Mouse (Mus musculus) MN1 (cell line): Measurements from ENCODE around the gene Nt5dc1.
A peak's percentile ranks its signal among the peaks of the same experiment; 100 is the strongest.
"Not testable (repeated sequence)": the region's sequence is repeated elsewhere in the genome, so short reads cannot be mapped to it uniquely, and the experiment has no call there.

Experiments
- DNase-seq: peaks from one replicate; pipeline ENCODE4 v3.0.0-alpha.2; 2016; ENCODE audit warnings: low spot score

Nt5dc1 gene

DNA sequence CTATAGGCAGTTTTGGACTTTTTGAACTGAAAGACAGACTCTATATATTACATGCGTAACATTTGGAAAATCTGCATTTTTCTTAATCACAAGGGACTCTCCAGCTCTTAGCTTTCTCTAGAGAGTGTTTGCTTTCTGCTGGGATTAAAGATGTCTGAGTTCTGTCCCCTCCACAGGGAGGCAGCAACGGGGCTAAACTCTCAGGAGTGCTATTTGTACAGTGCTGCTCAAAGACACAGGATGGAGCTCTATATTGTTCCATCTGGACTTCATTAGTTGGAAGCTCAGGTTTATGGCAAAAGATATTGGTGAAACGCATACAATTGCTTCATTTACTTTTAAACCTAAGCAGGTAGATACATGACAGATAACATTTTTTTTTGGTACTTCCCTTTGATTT is 105.8 kb downstream of the Nt5dc1 start:
- peak; percentile 49 for DNase-seq

DNA sequence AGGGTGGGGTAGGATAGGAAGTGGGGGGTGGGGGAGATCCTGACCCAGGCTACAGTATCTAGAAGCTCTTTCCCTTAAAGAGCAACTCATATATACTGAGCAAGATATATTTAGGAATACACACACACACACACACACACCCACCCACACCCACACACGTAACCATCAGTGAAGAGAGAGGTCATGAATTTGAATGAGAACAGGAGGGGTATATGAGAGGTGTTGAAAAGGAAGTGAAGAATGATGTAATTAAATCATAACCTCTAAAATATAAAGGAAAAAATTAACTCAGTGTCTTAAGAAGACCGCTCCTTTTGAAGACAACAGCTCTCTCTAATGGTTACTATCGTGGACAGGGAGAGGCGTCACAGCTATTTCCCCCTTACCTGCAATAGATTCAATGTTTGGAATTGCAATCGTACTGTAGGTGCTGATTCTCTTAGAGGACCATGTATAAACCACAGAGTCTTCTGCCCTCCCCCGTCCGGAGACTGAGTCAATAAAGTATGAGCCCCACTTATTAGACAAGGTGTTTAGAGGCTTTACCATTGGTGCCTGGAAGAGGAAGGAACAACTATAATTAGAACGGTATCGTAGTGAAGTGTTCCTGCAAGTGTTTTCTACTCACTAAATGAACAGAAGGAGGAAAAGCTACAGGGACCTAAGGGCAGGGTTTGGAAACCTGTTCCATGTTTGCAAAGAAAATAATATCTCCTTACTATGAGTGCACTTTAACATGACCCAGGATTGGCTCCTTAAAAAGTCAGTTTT is 108.3 kb downstream of the Nt5dc1 start:
- no peak for DNase-seq

DNA sequence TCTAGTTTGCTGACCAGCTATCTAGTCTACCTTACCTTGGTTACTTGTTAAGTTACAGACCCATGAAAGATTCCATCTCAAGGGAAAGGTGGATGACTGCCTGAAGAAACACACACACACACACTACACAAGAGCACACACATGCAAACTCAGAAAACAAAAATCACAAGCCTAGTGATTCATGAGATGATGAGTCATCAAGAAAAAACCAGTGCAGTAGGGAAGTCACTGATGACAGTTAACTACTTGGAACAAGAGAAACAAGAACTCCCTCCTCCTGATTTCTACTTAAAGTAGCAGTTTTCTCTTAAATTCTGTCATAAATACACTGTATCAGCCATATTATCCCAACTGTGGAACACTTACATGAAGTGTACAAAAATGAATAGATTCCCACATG is 111.3 kb downstream of the Nt5dc1 start:
- peak; percentile 43 for DNase-seq

DNA sequence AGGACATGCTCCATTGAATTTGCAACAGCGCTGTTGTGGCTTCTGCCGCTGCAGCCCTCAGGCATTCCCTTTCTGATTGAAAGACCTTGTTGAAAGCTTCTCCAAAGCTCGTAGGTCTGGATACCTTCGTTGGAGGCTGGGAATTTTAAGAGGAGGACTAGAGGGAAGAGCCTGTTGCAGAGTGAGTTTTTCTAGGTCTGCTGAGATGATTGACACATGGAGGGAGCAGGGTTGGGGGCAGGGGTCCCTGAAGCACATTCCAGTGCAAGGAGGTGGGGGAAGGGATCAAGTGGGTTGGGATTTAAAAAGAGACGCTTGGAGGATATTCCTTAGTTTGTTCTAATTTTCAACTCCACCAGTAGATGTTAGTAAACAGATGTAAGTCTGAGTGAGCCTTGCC is 118.0 kb downstream of the Nt5dc1 start:
- no peak for DNase-seq

DNA sequence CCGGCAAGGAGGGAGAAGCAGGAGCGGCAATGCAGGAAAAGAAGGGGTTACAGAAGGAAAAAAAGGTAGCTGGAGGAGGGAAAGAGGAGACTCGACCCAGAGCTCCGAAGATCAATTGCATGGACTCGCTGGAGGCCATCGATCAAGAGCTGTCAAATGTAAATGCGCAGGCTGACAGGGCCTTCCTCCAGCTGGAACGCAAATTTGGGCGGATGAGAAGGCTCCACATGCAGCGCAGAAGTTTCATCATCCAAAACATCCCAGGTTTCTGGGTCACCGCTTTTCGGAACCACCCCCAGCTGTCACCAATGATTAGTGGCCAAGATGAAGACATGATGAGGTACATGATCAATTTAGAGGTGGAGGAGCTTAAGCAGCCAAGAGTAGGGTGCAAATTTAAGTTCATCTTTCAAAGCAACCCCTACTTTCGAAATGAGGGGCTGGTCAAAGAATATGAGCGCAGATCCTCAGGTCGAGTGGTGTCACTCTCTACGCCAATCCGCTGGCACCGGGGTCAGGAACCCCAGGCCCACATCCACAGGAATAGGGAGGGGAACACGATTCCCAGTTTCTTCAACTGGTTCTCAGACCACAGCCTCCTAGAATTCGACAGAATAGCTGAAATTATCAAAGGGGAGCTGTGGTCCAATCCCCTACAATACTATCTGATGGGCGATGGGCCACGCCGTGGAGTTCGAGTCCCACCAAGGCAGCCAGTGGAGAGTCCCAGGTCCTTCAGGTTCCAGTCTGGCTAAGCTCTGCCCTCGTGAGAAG is 120.2 kb downstream of the Nt5dc1 start:
- peak; percentile 70 for DNase-seq

DNA sequence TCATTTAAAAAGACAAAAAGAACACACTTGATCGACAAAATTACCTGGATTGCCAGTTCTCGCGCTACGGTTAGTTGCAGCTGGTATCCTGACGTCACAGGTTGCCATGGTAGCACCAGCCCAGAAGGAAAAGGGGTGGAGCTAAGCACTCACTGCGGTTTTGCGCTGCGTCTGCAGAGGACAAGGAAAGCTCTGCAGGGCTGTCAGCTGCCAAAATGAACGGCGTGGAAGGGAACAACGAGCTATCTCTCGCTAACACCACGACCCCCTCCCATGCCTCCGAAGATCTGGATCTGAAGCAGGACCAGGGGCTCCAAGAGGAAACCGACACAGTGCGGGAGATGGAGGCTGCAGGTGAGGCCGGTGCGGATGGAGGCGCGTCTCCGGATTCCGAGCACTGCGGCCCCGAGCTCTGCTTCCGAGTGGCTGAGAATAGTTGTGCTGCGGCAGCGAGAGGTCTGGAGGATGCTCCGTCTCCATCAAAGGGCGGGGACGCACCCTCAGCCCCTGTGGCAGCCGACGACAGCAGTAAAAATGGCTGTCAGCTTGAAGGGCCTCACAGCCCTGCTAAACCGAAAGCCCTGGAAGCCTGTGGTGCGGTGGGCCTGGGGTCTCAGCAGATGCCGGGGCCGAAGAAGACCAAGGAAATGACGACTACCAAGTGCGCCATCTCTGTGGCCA is 120.9 kb downstream of the Nt5dc1 start, which contains the start of gene Tspyl4:
Gene Tspyl4, plus strand, starts transcription at position 144 of the 681 bp plus-strand sequence.
- peak; percentile 99 for DNase-seq

DNA sequence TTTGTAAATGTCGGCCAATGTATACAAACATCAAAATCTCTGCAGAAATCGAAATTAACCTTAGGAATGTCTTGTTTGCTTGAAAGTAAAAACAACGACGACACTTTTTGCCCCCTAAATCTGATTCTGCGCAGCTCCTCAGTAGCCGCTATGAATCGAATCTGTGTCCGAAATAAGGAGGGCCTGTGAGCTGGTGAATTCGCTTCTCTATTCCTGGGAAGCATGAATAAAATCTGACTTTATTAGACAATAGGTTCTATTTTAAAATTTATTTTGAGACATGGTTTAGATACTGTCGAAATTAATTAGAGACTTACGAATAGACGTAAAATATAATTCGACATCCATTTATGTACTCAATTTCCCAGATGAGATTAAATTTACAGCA is 121.4 kb downstream of the Nt5dc1 start:
- DNase-seq: no peak

DNA sequence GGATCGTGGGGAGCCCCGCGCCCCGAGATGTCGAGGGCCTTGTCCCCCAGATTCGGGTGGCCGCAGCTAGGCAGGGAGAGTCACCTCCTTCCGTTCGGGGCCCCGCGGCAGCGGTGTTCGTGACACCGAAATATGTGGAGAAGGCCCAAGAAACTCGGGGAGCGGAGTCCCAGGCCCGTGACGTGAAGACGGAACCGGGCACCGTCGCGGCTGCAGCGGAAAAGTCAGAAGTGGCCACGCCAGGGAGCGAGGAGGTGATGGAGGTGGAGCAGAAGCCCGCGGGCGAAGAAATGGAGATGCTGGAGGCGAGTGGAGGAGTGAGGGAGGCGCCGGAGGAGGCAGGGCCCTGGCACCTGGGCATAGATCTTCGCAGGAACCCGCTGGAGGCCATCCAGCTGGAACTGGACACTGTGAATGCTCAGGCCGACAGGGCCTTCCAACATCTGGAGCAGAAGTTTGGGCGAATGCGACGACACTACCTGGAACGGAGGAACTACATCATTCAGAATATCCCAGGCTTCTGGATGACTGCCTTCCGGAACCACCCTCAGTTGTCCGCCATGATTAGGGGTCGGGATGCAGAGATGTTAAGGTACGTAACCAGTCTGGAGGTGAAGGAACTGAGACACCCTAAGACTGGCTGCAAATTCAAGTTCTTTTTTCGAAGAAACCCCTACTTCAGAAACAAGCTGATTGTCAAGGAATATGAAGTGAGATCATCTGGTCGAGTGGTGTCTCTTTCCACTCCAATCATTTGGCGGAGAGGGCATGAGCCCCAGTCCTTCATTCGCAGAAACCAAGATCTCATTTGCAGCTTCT is 135.7 kb downstream of the Nt5dc1 start:
- DNase-seq: peak; percentile 76

DNA sequence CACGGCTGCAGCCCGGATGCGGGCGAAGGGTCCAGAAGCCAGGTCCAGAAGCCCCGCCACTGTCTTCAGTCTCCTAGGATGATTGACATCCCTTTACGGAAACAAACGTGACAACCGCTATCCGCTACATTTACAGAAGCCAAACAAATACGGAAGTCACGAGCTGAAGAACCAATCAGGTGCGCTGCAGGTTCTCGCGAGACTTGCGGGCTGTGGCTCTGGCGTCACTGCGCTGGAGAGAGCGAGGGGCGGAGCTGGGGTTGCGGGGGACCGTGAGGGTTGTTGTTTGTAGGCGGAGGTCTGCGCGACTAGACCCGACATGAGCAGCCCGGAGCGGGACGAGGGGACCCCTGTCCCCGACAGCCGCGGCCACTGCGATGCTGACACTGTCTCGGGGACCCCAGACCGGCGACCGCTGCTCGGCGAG is 136.4 kb downstream of the Nt5dc1 start, which contains the start of gene Tspyl1:
Gene Tspyl1, plus strand, starts transcription at position 229 of the 427 bp plus-strand sequence.
- DNase-seq: peak; percentile 100

DNA sequence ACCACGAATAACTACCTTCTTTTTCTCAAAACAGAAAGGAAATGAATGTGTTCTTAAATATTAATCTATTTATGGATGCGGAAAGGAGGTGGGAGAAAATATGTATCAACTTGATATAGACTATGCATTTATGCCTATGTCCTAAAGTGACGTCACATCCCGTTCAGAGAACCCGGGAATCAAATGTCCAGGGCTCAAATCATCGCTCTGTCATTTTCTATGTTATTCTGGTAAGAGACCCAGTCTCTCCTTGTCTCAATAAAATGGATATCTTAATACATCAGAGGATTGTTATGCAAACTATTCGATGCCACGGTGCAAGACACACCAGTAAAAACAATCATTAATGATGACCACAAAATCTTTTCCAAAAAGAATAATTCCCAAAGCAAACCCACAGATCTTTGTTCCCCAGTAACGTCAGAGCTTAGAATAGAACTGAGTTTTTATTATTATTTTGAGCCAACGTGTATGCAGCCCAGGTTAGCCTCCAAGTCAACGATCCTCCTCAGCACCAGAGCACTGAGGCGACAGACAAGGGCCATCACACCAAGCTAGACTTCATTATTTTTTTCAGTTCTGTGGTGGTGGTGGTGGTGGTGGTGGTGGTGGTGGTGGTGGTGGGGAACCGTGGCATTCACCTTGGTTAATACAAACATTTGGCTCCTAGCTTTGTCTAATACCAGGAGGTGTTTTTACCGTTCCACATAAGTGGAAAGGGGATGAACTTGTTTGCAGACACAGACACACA is 137.0 kb downstream of the Nt5dc1 start:
- DNase-seq: peak; percentile 82

DNA sequence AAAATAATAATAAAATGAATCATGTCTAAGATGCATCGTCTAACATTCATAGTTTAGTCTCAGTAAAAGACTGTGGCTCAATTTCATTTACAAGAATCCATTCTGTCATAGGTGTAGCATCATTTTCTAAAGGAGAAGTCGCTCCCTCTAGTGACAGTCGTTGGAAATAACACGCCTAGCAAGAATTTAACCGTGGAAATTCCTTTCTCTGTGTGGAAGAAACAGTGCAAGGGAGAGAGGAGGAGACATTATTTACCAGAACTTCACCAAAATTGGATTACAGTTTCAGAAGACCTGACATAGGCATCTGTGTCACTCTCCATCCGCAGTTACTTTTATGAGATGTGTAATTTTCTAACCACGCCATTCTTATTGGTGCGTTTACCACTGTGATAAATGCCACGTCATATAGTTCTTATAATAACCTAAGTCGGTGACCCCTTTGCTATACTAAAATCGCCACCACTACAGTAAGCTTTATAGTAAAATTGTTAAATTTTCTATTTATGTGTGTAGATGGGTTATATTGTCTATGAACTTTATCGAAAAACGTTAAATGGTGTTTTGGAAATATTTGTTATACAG is 137.7 kb downstream of the Nt5dc1 start:
- peak; percentile 92 for DNase-seq

DNA sequence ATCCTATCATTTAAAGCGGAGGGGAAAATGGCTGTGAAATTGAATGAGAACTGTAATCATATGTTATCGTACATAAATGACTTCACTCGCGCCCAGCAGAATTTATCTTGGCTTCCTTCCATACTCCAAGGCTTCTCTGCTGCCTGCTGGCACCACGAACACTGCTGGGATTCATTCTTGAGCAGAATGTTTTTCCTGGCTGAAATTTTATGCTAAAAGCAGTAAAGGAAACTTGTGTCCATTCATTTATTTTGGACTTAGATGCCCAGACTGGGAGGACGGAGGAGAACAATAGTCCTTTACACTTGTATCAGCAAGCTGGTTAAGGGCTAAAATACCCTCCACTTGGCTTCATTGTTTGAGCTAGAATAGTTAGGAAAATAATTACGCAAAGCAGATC is 146.7 kb downstream of the Nt5dc1 start:
- peak; percentile 63 for DNase-seq

DNA sequence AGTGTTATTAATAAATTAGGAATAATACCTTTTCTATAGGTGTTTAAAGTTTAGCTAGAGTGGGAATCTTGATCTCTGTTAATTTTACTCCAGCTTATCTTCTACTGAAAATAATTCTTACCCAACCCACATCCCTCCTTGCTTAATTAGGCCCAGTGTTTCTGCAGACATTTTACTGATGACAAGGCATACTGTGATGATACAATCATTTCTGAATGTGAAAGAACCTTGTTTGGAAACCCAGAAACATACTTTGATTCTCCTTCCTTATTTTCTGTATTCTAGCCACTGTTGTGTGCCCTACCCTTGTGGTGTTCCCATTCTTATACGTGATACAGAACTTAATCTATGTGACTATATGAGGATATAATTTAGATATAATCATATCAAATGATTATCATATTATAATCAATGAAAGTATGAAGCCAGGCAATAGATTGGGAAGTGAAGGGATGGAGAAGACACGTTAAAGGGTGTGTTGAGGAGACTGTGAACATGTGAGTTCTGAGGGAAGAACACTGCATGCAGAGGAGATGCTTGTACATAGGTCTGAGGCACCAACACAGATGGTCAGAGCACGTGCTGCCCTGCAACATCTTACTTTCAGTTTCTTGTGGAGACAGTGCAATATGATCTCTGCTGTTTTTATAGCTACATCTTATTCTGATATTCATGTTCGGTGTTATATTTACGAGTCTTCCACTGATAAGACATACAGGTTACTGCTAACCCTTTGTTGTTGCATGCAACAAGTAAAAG is 150.9 kb downstream of the Nt5dc1 start:
- no peak for DNase-seq

DNA sequence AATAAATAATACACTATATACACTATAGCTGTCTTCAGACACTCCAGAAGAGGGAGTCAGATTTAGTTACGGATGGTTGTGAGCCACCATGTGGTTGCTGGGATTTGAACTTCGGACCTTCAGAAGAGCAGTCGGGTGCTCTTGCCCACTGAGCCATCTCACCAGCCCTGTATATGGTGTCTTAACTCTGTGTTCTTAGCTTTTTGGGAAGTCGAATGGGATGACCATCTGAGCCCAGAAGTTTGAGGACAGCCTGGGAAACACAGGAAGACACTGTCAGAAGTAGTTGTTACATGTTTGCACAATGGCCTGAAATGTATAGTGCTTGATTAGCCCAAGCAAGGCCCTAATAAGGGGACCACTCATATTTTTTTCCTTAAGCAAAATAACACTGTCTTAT is 153.2 kb downstream of the Nt5dc1 start:
- no peak for DNase-seq

DNA sequence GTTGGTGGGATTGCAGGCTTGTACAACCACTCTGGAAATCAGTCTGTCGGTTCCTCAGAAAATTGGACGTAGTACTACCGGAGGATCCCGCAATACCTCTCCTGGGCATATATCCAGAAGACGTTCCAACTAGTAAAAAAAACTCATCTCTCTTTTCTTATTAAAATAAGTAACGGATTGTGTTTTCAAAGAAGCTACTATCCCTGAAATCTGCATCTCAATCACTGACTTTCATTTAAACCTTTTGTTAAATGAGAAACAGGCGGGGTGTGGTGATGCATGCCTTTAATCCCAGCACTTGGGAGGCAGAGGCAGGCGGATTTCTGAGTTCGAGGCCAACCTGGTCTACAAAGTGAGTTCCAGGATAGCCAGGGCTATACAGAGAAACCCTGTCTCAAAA is 165.5 kb downstream of the Nt5dc1 start:
- not testable (repeated sequence) for DNase-seq

DNA sequence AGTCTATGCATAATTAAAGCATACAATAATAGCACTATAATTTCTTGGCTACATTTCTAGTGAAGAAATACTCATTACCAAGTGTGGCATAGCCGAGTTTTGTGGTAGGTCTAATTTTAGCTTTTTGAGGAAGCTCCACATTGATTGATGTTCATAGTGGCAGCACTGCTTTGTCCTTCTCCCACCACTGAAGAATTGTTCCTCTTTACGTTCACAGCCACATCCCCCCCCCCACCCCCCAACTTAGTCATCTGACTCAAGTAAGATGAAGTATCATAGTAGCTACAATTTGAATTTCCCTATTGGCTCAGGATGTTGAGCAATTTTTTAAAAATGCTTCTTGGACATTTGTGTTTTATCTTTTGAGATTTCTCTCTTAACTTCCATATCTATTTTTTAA is 168.8 kb downstream of the Nt5dc1 start:
- DNase-seq: no peak

DNA sequence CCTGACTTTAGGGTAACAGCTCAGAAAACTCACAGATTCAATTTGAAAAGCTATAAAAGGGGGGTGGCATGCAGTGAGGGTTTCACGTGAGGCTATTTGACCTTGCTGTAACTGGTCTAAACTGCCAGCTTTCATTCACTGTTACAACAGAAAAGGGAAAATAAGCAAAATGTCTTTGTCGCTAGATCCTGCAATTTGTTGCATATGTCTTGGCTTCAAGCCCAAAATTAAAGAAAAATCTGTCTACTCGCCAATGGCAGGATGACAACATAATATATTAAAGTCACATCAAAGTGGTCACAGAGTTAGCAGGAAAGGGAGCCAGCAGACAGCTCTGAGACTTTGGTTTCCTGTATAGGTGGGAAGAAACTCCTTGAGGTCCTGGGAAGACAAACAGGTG is 170.6 kb downstream of the Nt5dc1 start:
- DNase-seq: no peak

DNA sequence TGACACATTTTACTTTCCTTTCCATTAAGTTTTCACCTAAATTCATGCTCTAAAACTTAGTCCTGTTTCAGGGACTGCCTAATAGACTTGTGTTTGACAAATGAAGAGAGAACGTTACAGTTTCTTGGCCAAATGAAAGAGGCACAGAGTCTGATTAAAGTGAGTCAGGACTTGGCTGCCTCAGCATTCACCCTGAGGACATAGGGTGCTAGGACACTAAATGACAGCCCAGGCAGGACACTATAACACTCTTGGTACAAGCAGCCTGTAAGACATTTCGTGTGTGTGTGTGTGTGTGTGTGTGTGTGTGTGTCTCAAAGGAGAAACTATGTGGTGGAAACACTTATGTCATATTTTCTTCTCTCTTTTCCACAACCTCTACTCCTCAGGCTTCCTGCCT is 172.2 kb downstream of the Nt5dc1 start:
- no peak for DNase-seq

DNA sequence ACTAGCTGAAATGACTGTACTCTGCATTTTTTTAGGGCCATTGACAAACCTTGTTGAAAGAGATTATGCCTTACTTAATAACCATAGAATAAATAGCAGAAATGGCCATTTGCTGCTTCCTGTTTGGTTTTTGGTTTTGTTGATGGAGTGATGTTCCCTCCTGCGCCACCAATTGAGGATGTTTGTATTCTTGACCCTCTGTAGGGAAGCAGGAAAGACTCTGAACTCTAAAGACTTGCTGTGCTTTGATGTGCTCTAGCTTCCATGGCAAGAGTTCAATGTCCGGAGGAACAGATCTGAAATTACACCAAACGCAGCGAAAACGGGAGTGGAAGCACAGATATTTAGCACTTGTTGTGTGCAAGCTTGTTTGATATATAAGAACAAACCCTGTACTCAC is 173.6 kb downstream of the Nt5dc1 start:
- no peak for DNase-seq

DNA sequence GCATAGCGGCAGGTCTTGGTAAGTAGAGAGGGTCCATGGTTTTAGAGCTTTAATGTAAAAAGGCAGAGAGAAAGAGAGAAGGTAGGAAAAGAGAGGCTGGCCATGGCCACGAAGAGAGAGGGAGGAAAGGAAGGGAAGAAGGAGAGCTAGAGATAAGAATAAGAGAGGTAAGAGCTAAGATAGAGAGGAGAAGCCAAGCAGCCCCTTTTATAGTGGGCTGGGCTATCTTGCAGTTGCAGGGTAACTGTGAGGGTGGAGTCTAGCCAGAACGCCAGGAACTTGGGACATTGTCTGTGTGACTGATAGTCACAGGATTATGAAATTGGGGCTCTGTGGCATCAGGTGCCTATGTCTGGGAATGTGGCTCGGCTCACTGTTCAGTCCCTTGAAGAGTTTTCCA is 179.8 kb downstream of the Nt5dc1 start:
- DNase-seq: no peak
